Mouse (Mus musculus): Measurements from ENCODE around the gene Ash1l. TPM values are rescaled to one million over a fixed set of nuclear protein-coding genes. Genes with fewer than 3 reads are reported as not detected.

Ash1l gene
- polyA plus RNA-seq, 1 experiment, result 6.1 TPM

DNA sequence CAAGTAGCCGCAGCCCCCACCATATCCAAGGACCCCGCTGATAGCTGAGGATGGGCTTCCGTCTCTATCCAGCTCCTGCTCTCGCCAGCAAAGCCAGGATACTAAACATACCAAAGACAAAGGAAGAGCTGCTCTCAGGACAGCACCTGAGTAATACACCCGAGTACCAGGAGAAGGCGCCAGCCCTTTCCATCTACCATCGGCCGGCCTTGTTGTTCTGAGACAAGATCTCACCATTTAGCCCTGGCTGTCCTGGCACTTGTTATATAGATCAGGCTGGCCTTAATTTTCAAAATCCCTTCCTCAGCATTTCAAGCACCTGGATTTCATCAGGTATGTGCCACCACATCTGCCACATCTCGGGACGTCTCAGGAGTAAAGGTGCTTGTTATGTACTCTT is 11.4 kb upstream of the Ash1l start:
- Histone ChIP-seq H3K4me3 (ENCODE audit: control insufficient read depth, low read depth, low read length) (no peak overlapping the region), H3K36me3 (ENCODE audit: control insufficient read depth, insufficient read depth, low read length) (no peaks in the 10 kb centered on the region; the same call in none of the 2 replicates), H3K4me1 (ENCODE audit: control insufficient read depth, insufficient read depth, low read length) (no peaks in the 10 kb centered on the region)

DNA sequence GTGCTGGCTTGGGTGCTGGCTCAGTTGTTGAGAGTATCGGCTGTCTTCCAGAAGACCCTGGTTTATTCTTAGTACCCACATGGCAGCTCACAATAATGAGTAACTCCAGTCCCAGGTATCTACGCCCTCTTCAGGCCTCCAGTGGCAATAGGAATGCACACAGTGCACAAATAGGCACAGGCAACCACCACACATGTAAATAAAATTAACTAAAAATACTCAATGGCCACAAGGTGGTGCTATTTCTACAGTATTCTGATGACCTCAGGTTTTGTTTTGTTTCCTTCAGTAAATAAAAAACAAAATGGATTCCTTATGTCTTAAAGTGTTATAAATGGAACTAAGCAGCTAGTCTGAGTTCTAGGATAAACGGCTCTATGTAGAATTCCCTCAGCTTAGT is 10.7 kb upstream of the Ash1l start:
- TF ChIP-seq CTCF (IDR thresholded peaks at IDR 0.05; ENCODE audit: control insufficient read depth, insufficient read depth, insufficient replicate concordance, low read depth, low read length), result no peak
- no peak for TF ChIP-seq POLR2A (IDR thresholded peaks at IDR 0.05; ENCODE audit: control insufficient read depth, low read depth, low read length)

More for the DNA sequence above, 11.4 kb upstream of the Ash1l start:
- Histone ChIP-seq H3K27ac (ENCODE audit: control insufficient read depth, insufficient read depth, low read depth, low read length) (no peak overlapping the region), H3K27me3 (ENCODE audit: control insufficient read depth, insufficient read depth, low read length) (no peaks in the 10 kb centered on the region)
- TF ChIP-seq POLR2A (IDR thresholded peaks at IDR 0.05; ENCODE audit: control insufficient read depth, low read depth, low read length) (no peak), CTCF (IDR thresholded peaks at IDR 0.05; ENCODE audit: control insufficient read depth, insufficient read depth, insufficient replicate concordance, low read depth, low read length) (no peak)

GRCm38 (mm10) chr3:88942316-88942880 is 8.0 kb upstream of the Ash1l start:
- H3K36me3 ChIP-seq (ENCODE audit: control insufficient read depth, insufficient read depth, low read length), result no peaks in the 10 kb centered on the region; the same call in none of the 2 replicates
- H3K4me1 ChIP-seq (ENCODE audit: control insufficient read depth, insufficient read depth, low read length), result no peaks in the 10 kb centered on the region
- H3K4me3 ChIP-seq (ENCODE audit: control insufficient read depth, low read depth, low read length), result no peak overlapping the region
- 0 out of 2 replicates have a peak overlapping the region, but pooled peaks have one; percentile 23 for H3K27ac ChIP-seq (ENCODE audit: control insufficient read depth, insufficient read depth, low read depth, low read length)
- no peaks in the 10 kb centered on the region for H3K27me3 ChIP-seq (ENCODE audit: control insufficient read depth, insufficient read depth, low read length)
- no peak for TF ChIP-seq CTCF (IDR thresholded peaks at IDR 0.05; ENCODE audit: control insufficient read depth, insufficient read depth, insufficient replicate concordance, low read depth, low read length)

More for the DNA sequence above, 10.7 kb upstream of the Ash1l start:
- no peak overlapping the region for H3K27ac ChIP-seq (ENCODE audit: control insufficient read depth, insufficient read depth, low read depth, low read length)
- no peak overlapping the region for H3K4me3 ChIP-seq (ENCODE audit: control insufficient read depth, low read depth, low read length)
- H3K36me3 ChIP-seq (ENCODE audit: control insufficient read depth, insufficient read depth, low read length), result no peaks in the 10 kb centered on the region; the same call in none of the 2 replicates
- H3K27me3 ChIP-seq (ENCODE audit: control insufficient read depth, insufficient read depth, low read length), result no peaks in the 10 kb centered on the region
- H3K4me1 ChIP-seq (ENCODE audit: control insufficient read depth, insufficient read depth, low read length), result no peaks in the 10 kb centered on the region

DNA sequence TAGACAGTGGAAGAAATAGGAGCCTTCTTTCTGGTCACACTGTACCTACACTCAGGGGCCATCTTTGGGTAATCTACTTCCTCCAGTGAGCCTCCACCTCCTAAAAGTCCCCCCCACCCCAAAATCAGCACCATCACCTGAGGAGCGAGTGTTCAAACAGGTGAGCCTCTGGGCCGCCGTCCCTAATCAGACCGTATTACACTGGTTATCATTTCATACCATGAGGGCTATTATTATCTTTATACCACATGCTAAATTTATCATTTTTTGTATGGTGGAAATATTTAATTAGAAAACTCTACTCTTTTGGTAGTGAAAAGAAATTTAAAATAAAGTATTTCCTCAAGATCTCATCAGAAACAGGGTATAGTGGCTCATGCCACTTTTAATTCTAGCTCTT is 6.3 kb upstream of the Ash1l start:
- Histone ChIP-seq H3K36me3 (ENCODE audit: control insufficient read depth, insufficient read depth, low read length) (no peaks in the 10 kb centered on the region; the same call in none of the 2 replicates), H3K4me3 (ENCODE audit: control insufficient read depth, low read depth, low read length) (no peak overlapping the region), H3K27ac (ENCODE audit: control insufficient read depth, insufficient read depth, low read depth, low read length) (no peak overlapping the region), H3K27me3 (ENCODE audit: control insufficient read depth, insufficient read depth, low read length) (no peaks in the 10 kb centered on the region), H3K4me1 (ENCODE audit: control insufficient read depth, insufficient read depth, low read length) (peaks cover 2% of the 10 kb centered on the region; the same call in 1 of the 2 replicates)
- no peak for TF ChIP-seq POLR2A (IDR thresholded peaks at IDR 0.05; ENCODE audit: control insufficient read depth, low read depth, low read length)
- TF ChIP-seq CTCF (IDR thresholded peaks at IDR 0.05; ENCODE audit: control insufficient read depth, insufficient read depth, insufficient replicate concordance, low read depth, low read length), result no peak

GRCm38 (mm10) chr3:88949786-88950575 is 441 bp upstream of the Ash1l start:
- TF ChIP-seq POLR2A (IDR thresholded peaks at IDR 0.05; ENCODE audit: control insufficient read depth, low read depth, low read length) (peak; percentile 74), CTCF (IDR thresholded peaks at IDR 0.05; ENCODE audit: control insufficient read depth, insufficient read depth, insufficient replicate concordance, low read depth, low read length) (no peak)
- H3K27ac ChIP-seq (ENCODE audit: control insufficient read depth, insufficient read depth, low read depth, low read length), result peak overlapping the region; percentile 94
- H3K4me3 ChIP-seq (ENCODE audit: control insufficient read depth, low read depth, low read length), result peak overlapping the region; percentile 93
- H3K36me3 ChIP-seq (ENCODE audit: control insufficient read depth, insufficient read depth, low read length), result no peaks in the 10 kb centered on the region
- H3K4me1 ChIP-seq (ENCODE audit: control insufficient read depth, insufficient read depth, low read length), result peaks cover 2% of the 10 kb centered on the region; the same call in 1 of the 2 replicates
- H3K27me3 ChIP-seq (ENCODE audit: control insufficient read depth, insufficient read depth, low read length), result no peaks in the 10 kb centered on the region

GRCm38 (mm10) chr3:88951327-88951800 is 942 bp downstream of the Ash1l start:
- TF ChIP-seq POLR2A (IDR thresholded peaks at IDR 0.05; ENCODE audit: control insufficient read depth, low read depth, low read length) (no peak), CTCF (IDR thresholded peaks at IDR 0.05; ENCODE audit: control insufficient read depth, insufficient read depth, insufficient replicate concordance, low read depth, low read length) (no peak)
- peaks cover 2% of the 10 kb centered on the region; the same call in 1 of the 2 replicates for H3K4me1 ChIP-seq (ENCODE audit: control insufficient read depth, insufficient read depth, low read length)
- peak overlapping the region; percentile 98 for H3K4me3 ChIP-seq (ENCODE audit: control insufficient read depth, low read depth, low read length)
- H3K27me3 ChIP-seq (ENCODE audit: control insufficient read depth, insufficient read depth, low read length), result no peaks in the 10 kb centered on the region
- peak overlapping the region; percentile 99 for H3K27ac ChIP-seq (ENCODE audit: control insufficient read depth, insufficient read depth, low read depth, low read length)
- H3K36me3 ChIP-seq (ENCODE audit: control insufficient read depth, insufficient read depth, low read length), result no peaks in the 10 kb centered on the region

GRCm38 (mm10) chr3:88953246-88953645 is 2.8 kb downstream of the Ash1l start:
- TF ChIP-seq POLR2A (IDR thresholded peaks at IDR 0.05; ENCODE audit: control insufficient read depth, low read depth, low read length), result no peak
- no peak for TF ChIP-seq CTCF (IDR thresholded peaks at IDR 0.05; ENCODE audit: control insufficient read depth, insufficient read depth, insufficient replicate concordance, low read depth, low read length)
- no peak overlapping the region for H3K27ac ChIP-seq (ENCODE audit: control insufficient read depth, insufficient read depth, low read depth, low read length)
- no peaks in the 10 kb centered on the region for H3K36me3 ChIP-seq (ENCODE audit: control insufficient read depth, insufficient read depth, low read length)
- H3K27me3 ChIP-seq (ENCODE audit: control insufficient read depth, insufficient read depth, low read length), result no peaks in the 10 kb centered on the region
- no peaks in the 10 kb centered on the region for H3K4me1 ChIP-seq (ENCODE audit: control insufficient read depth, insufficient read depth, low read length)
- H3K4me3 ChIP-seq (ENCODE audit: control insufficient read depth, low read depth, low read length), result no peak overlapping the region
